Mouse (Mus musculus) retina, adult 2 months (tissue): ENCODE measurements around the gene Clcnkb.
A peak's percentile ranks its signal among the peaks of the same experiment; 100 is the strongest.

Experiments
- DNase-seq: peaks from one replicate; pipeline ENCODE4 v3.0.0-alpha.2; 2012; ENCODE audit warnings: low read depth, low spot score

Clcnkb gene

GRCm38 (mm10) chr4:141404518-141405313 lies 11.1 kb downstream of the Clcnkb start:
- DNase-seq, result peak; percentile 60

- no peak for DNase-seq
Observed at GRCm38 (mm10) chr4:141400171-141400570, 15.6 kb downstream of the Clcnkb start.

GRCm38 (mm10) chr4:141398545-141398944 lies 17.3 kb downstream of the Clcnkb start, which contains the start of gene Clcnka:
TSS of gene Clcnka (minus strand) at chr4:141398724.
- no peak for DNase-seq

GRCm38 (mm10) chr4:141397861-141398260 lies 18.0 kb downstream of the Clcnkb start:
- DNase-seq, result no peak

GRCm38 (mm10) chr4:141394751-141395150 lies 21.1 kb downstream of the Clcnkb start:
- no peak for DNase-seq

- DNase-seq, result no peak
Observed at GRCm38 (mm10) chr4:141391293-141391692, 24.5 kb downstream of the Clcnkb start.

GRCm38 (mm10) chr4:141389366-141390150 lies 26.3 kb downstream of the Clcnkb start:
- no peak for DNase-seq

GRCm38 (mm10) chr4:141387933-141388332 lies 27.9 kb downstream of the Clcnkb start:
- DNase-seq, result no peak

- DNase-seq, result peak; percentile 29
Observed at GRCm38 (mm10) chr4:141387093-141387784, 28.6 kb downstream of the Clcnkb start.

GRCm38 (mm10) chr4:141386150-141386549 lies 29.7 kb downstream of the Clcnkb start:
- DNase-seq, result no peak

GRCm38 (mm10) chr4:141385275-141385674 lies 30.5 kb downstream of the Clcnkb start:
- peak; percentile 52 for DNase-seq

GRCm38 (mm10) chr4:141382406-141382805 lies 33.4 kb downstream of the Clcnkb start:
- DNase-seq, result no peak

- DNase-seq, result no peak
Observed at GRCm38 (mm10) chr4:141379674-141380073, 36.1 kb downstream of the Clcnkb start.

- no peak for DNase-seq
Observed at GRCm38 (mm10) chr4:141372426-141372825, 43.4 kb downstream of the Clcnkb start.

GRCm38 (mm10) chr4:141367997-141368791 lies 47.6 kb downstream of the Clcnkb start, which contains the start of gene Fam131c:
TSS of gene Fam131c (plus strand) at chr4:141368220.
- no peak for DNase-seq

GRCm38 (mm10) chr4:141365876-141366275 lies 49.9 kb downstream of the Clcnkb start:
- no peak for DNase-seq

- no peak for DNase-seq
Observed at GRCm38 (mm10) chr4:141365126-141365525, 50.7 kb downstream of the Clcnkb start.

- DNase-seq, result peak; percentile 41
Observed at GRCm38 (mm10) chr4:141362937-141363548, 52.8 kb downstream of the Clcnkb start.

GRCm38 (mm10) chr4:141360846-141361245 lies 55.0 kb downstream of the Clcnkb start:
- DNase-seq, result no peak

GRCm38 (mm10) chr4:141359222-141359621 lies 56.6 kb downstream of the Clcnkb start:
- DNase-seq, result no peak

- DNase-seq, result no peak
Observed at GRCm38 (mm10) chr4:141357811-141358210, 58.0 kb downstream of the Clcnkb start.
